Mouse (Mus musculus): Measurements from ENCODE around the gene AC124108.1.

DNA sequence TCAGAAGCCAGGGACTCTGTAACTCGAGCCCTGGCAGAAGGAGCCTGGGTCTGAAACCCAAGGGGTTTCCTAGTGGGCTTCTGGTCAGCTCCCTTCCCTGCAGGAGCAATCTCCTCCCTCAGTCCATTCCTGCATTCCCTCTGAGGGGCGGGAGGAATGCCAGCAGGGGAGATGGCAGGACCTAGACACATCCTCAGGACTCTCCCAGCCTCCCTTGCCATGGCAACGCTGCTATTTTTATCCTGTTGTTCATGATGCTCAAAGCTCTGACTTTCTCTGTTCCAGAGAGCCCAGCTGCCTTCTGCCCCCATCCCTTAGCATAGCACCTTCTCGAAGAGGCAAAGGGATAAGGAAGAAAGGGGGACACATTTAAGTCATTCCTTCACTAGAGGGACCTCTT lies 16.9 kb downstream of the AC124108.1 start:
- TF ChIP-seq GATA1 (IDR thresholded peaks at IDR 0.05; ENCODE audit: low read length) = no peak
- TF ChIP-seq TAL1 (IDR thresholded peaks at IDR 0.05; ENCODE audit: low read length) = no peak
